Mouse (Mus musculus): ENCODE results near the gene Slc35f6.

- no peak for TF ChIP-seq POLR2A (IDR thresholded peaks at IDR 0.05; ENCODE audit: low read depth, low read length)
- TF ChIP-seq CTCF (IDR thresholded peaks at IDR 0.05; ENCODE audit: extremely low read depth, insufficient read length, insufficient replicate concordance, low read depth, low read length): no peak
Observed at GRCm38 (mm10) chr5:30651554-30651953, 3.8 kb downstream of the Slc35f6 start.

All from small intestine, adult 2 months (tissue).